Mouse (Mus musculus): ENCODE results near the gene Shtn1. TPM values are rescaled to one million over a fixed set of nuclear protein-coding genes. Genes with fewer than 3 reads are reported as not detected.

Gene Shtn1
- polyA plus RNA-seq, 1 experiment: 0.10 TPM

- Histone ChIP-seq H3K36me3 (ENCODE audit: control insufficient read depth, insufficient read depth) (no peaks in the 10 kb centered on the region), H3K79me2 (ENCODE audit: control insufficient read depth, insufficient read depth) (no peaks in the 10 kb centered on the region), H3K27me3 (ENCODE audit: control insufficient read depth, insufficient read depth, insufficient read length) (peaks cover 23% of the 10 kb centered on the region), H3ac (ENCODE audit: control insufficient read depth, insufficient read length) (no peak overlapping the region), H3K4me2 (ENCODE audit: low read depth) (no peak overlapping the region), H3K4me3 (no peak overlapping the region)
- TF ChIP-seq MAX (IDR thresholded peaks at IDR 0.05; ENCODE audit: low read depth) (no peak), MYOD1 (IDR thresholded peaks at IDR 0.05; ENCODE audit: control insufficient read depth in 1 of 3, insufficient read length in 2 of 3, low read depth in 2 of 3) (no peak), CEBPB (IDR thresholded peaks at IDR 0.05; ENCODE audit: insufficient read depth, poor library complexity, severe bottlenecking) (no peak), MYOG (IDR thresholded peaks at IDR 0.05; ENCODE audit: control insufficient read depth in 1 of 3, insufficient read depth in 1 of 3, insufficient read length in 2 of 3, low read depth in 2 of 3) (no peak), POLR2AphosphoS2 (IDR thresholded peaks at IDR 0.05; ENCODE audit: insufficient read length, low read depth) (no peak), REST (IDR thresholded peaks at IDR 0.05; ENCODE audit: insufficient read depth, insufficient read length) (no peak), TCF3 (IDR thresholded peaks at IDR 0.05; ENCODE audit: insufficient read length, low read depth) (no peak)
Observed at GRCm38 (mm10) chr19:59051622-59052021, 24.3 kb downstream of the Shtn1 start.

GRCm38 (mm10) chr19:59048852-59049251 is 27.0 kb downstream of the Shtn1 start:
- no peak overlapping the region for H3ac ChIP-seq (ENCODE audit: control insufficient read depth, insufficient read length)
- H3K27me3 ChIP-seq (ENCODE audit: control insufficient read depth, insufficient read depth, insufficient read length): peaks cover 15% of the 10 kb centered on the region
- H3K4me2 ChIP-seq (ENCODE audit: low read depth): no peak overlapping the region
- no peak overlapping the region for H3K4me3 ChIP-seq
- TF ChIP-seq USF1 (IDR thresholded peaks at IDR 0.05; ENCODE audit: low read depth): no peak
- no peak for TF ChIP-seq REST (IDR thresholded peaks at IDR 0.05; ENCODE audit: insufficient read depth, insufficient read length)
- TF ChIP-seq CEBPB (IDR thresholded peaks at IDR 0.05; ENCODE audit: insufficient read depth, poor library complexity, severe bottlenecking): no peak
- H3K79me2 ChIP-seq (ENCODE audit: control insufficient read depth, insufficient read depth): no peaks in the 10 kb centered on the region
- H3K36me3 ChIP-seq (ENCODE audit: control insufficient read depth, insufficient read depth): no peaks in the 10 kb centered on the region

- Histone ChIP-seq H3ac (ENCODE audit: control insufficient read depth, insufficient read length) (no peak overlapping the region), H3K4me3 (no peak overlapping the region), H3K4me2 (ENCODE audit: low read depth) (no peak overlapping the region), H3K36me3 (ENCODE audit: control insufficient read depth, insufficient read depth) (no peaks in the 10 kb centered on the region), H3K27me3 (ENCODE audit: control insufficient read depth, insufficient read depth, insufficient read length) (peaks cover 7% of the 10 kb centered on the region), H3K79me2 (ENCODE audit: control insufficient read depth, insufficient read depth) (no peaks in the 10 kb centered on the region)
- no peak for TF ChIP-seq SRF (IDR thresholded peaks at IDR 0.05; ENCODE audit: control insufficient read depth, insufficient read length, low read depth)
- TF ChIP-seq MYOG (IDR thresholded peaks at IDR 0.05; ENCODE audit: control insufficient read depth in 1 of 3, insufficient read depth in 1 of 3, insufficient read length in 2 of 3, low read depth in 2 of 3): no peak
- no peak for TF ChIP-seq CEBPB (IDR thresholded peaks at IDR 0.05; ENCODE audit: insufficient read depth, poor library complexity, severe bottlenecking)
- no peak for TF ChIP-seq POLR2AphosphoS2 (IDR thresholded peaks at IDR 0.05; ENCODE audit: insufficient read length, low read depth)
Observed at GRCm38 (mm10) chr19:59047511-59047910, 28.4 kb downstream of the Shtn1 start.

GRCm38 (mm10) chr19:59041086-59041485 is 34.8 kb downstream of the Shtn1 start:
- Histone ChIP-seq H3K4me3 (no peak overlapping the region), H3ac (ENCODE audit: control insufficient read depth, insufficient read length) (no peak overlapping the region), H3K36me3 (ENCODE audit: control insufficient read depth, insufficient read depth) (no peaks in the 10 kb centered on the region), H3K27me3 (ENCODE audit: control insufficient read depth, insufficient read depth, insufficient read length) (peaks cover 11% of the 10 kb centered on the region), H3K4me2 (ENCODE audit: low read depth) (no peak overlapping the region), H3K79me2 (ENCODE audit: control insufficient read depth, insufficient read depth) (no peaks in the 10 kb centered on the region)
- TF ChIP-seq REST (IDR thresholded peaks at IDR 0.05; ENCODE audit: insufficient read depth, insufficient read length) (no peak), USF1 (IDR thresholded peaks at IDR 0.05; ENCODE audit: low read depth) (no peak), POLR2AphosphoS2 (IDR thresholded peaks at IDR 0.05; ENCODE audit: insufficient read length, low read depth) (no peak), SRF (IDR thresholded peaks at IDR 0.05; ENCODE audit: control insufficient read depth, insufficient read length, low read depth) (no peak), MYOD1 (IDR thresholded peaks at IDR 0.05; ENCODE audit: control insufficient read depth in 1 of 3, insufficient read length in 2 of 3, low read depth in 2 of 3) (no peak), E2F4 (IDR thresholded peaks at IDR 0.05; ENCODE audit: insufficient read depth) (no peak), TCF3 (IDR thresholded peaks at IDR 0.05; ENCODE audit: insufficient read length, low read depth) (no peak), POLR2A (IDR thresholded peaks at IDR 0.05; ENCODE audit: insufficient read length, low read depth) (no peak)

GRCm38 (mm10) chr19:59038793-59039192 is 37.1 kb downstream of the Shtn1 start:
- no peaks in the 10 kb centered on the region for H3K79me2 ChIP-seq (ENCODE audit: control insufficient read depth, insufficient read depth)
- H3ac ChIP-seq (ENCODE audit: control insufficient read depth, insufficient read length): no peak overlapping the region
- H3K4me3 ChIP-seq: no peak overlapping the region
- peaks cover 17% of the 10 kb centered on the region for H3K27me3 ChIP-seq (ENCODE audit: control insufficient read depth, insufficient read depth, insufficient read length)
- H3K36me3 ChIP-seq (ENCODE audit: control insufficient read depth, insufficient read depth): no peaks in the 10 kb centered on the region
- TF ChIP-seq MAX (IDR thresholded peaks at IDR 0.05; ENCODE audit: low read depth) (no peak), MYOG (IDR thresholded peaks at IDR 0.05; ENCODE audit: control insufficient read depth in 1 of 3, insufficient read depth in 1 of 3, insufficient read length in 2 of 3, low read depth in 2 of 3) (no peak), POLR2A (IDR thresholded peaks at IDR 0.05; ENCODE audit: insufficient read length, low read depth) (no peak), TCF3 (IDR thresholded peaks at IDR 0.05; ENCODE audit: insufficient read length, low read depth) (no peak), MYOD1 (IDR thresholded peaks at IDR 0.05; ENCODE audit: control insufficient read depth in 1 of 3, insufficient read length in 2 of 3, low read depth in 2 of 3) (no peak), POLR2AphosphoS2 (IDR thresholded peaks at IDR 0.05; ENCODE audit: insufficient read length, low read depth) (no peak), REST (IDR thresholded peaks at IDR 0.05; ENCODE audit: insufficient read depth, insufficient read length) (no peak), USF1 (IDR thresholded peaks at IDR 0.05; ENCODE audit: low read depth) (no peak), TCF12 (IDR thresholded peaks at IDR 0.05; ENCODE audit: insufficient read depth, poor library complexity, severe bottlenecking) (no peak), E2F4 (IDR thresholded peaks at IDR 0.05; ENCODE audit: insufficient read depth) (no peak), SRF (IDR thresholded peaks at IDR 0.05; ENCODE audit: control insufficient read depth, insufficient read length, low read depth) (no peak), CEBPB (IDR thresholded peaks at IDR 0.05; ENCODE audit: insufficient read depth, poor library complexity, severe bottlenecking) (no peak)
- H3K4me2 ChIP-seq (ENCODE audit: low read depth): no peak overlapping the region
